Mouse (Mus musculus): ENCODE results near the gene Mfn1. TPM values are rescaled to one million over a fixed set of nuclear protein-coding genes. Genes with fewer than 3 reads are reported as not detected.

Gene Mfn1
- total RNA-seq, 2 experiments from 2014 or later: 106 to 124 TPM

DNA sequence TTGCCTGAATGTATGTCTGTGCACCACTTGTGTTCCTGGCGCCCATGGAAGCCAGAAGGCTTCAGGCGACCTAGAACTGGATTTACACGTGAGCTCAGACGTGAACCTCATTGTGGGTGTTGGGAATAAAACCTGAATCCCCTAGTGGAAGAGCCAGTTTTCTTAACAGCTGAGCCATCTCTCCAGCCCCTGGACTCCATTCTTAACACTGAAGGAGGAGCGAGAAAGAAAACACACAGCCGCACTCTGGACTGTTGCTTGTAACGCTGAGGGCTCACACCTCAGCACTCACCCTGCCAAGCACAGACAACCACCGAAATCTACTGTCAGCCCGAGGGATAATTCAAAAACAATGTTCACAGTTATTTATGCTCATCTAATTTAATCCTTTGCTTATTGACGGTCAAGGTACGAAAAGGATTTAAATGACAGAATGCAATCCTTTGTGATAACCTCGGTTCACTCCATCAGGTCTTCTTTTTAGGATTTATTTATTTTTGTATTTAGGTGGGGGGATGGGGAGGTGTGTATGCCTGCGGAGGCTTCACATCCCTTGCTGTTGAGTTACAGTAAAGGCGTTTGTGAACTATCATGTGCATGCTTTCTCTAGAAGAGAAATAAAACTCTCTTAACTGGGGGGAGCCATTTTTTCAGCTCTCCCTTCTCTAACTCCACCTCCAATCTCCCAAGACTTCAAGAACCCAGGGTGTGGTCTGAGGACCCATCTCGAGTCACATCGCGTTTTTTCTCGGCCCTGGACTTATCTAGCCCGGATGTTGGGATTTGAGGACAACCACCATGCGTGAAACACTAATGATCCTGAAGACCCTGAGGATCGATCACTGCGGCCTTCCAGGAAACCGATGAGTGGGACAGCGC is 19.5 kb upstream of the Mfn1 start, which contains the start of gene Zfp639:
Gene Zfp639, plus strand, starts transcription at position 764 of the 879 bp plus-strand sequence.
- DNase-seq (ENCODE audit: low spot score in 2 of 2): peak in 1 of 2 experiments; percentile 19
- intact Hi-C loops (cut with DNase I): loop anchor here (1.0 to 5.0 kb wide), 2 partner anchors 176 to 717 kb away; no protein-coding TSS in a partner anchor

DNA sequence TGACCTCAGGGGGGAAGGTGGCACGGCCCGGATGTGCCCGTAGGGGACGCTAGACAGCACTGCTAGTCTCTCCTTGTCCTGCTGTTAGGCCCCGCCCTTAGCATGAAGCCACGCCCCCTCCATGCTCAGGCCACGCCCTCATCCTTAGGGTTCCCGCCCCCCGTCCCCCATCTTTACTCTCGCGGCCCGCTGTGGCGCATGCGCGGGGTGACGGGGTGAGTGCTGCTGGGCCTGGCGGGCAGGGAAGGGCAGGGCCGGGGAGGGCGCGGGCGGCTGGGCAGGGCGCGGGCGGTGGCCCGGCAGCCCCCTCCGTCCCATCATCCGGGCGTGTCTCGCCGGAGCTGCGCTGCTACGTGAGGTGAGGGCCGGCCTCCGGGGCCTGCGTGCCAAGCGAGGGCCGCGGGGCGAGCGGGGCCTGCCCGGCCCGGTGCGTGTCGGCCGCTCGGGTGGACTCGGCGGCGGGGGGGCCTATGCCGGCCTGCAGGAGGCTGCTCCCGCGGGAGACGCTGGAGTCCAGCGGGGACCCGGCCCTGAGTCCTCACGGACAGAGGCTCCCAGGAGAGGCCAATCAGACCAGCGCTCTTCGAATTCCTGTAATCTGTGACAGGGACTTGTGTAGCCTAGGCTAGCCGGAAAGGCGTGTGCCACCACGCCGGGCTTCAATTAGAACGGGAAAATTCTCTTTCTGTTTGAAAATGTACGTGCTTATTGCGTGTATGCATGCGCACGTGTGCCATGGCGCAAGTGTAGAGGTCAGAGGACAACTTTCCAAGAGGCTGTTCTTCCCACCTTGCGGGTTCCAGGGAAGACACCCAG is 18.7 kb upstream of the Mfn1 start:
- DNase-seq (ENCODE audit: low spot score in 2 of 2): peak; percentile 88 to 94
- intact Hi-C loops (cut with DNase I): no loop called here

DNA sequence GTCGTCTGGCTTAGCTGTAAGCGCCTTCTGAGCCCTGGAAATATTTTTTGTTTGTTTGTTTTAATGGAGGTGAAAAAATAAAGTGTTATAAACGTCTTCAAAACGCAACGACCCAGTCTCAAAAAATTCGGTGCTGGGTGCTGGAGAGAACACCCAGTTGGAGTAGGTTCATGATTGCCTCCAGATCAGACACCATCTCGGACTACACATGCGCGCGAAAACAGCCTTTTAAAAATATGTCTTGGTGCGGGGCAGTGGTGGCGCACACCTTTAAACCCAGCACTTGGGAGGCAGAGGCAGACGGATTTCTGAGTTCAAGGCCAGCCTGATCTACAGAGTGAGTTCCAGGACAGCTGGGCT is 18.1 kb upstream of the Mfn1 start:
- intact Hi-C loops (cut with DNase I): no loop called here
- peak in 1 of 2 experiments; percentile 31 for DNase-seq (ENCODE audit: low spot score in 2 of 2)

DNA sequence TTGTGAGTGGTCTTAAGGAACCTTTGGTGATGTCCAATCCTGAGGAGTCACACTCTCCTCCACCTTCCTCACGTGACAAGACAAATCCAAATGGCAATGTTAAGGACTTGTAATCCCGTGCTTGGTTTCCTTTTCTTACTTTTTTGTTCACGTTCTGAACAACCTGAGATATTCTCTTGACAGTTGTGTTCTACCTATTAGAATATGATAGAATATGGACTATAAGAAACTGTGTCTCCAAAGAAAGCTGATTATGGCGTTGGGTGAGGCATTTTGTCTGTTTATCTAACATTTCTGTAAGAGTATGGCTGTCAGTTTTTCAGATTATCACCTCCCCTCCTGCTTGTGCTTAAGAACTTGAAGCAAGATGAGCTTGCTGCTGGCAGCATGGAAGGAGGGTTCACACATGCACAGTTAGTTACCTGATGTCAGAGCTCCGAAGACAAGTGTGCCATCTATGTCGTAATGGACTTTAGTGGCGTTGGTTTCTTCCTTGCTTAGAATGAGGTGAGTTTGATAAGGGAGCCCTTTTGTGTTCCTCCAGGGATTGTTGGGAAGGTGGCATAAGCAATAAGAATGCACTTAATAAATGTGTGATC is 16.5 kb upstream of the Mfn1 start:
- no peak for DNase-seq (ENCODE audit: low spot score in 2 of 2)
- intact Hi-C loops (cut with DNase I): no loop called here

DNA sequence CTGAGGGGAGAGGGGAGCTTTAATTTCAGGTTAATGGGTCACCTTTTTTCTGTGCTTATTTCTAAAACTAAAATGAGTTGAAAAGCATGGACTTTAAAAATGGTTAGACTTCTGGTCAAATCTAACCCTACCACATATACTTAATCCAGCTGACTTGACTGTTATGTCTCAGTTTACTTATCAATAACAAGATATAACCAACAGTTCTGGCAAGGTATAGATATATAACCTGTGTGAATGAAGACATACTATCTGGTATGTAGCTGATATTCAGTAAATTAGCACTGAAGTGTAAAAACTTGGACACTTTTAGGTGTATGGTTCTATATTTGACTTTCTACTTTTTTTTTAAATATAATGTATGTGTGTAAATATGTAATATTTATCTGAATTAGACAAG is 15.7 kb upstream of the Mfn1 start:
- intact Hi-C loops (cut with DNase I): no loop called here
- no peak for DNase-seq (ENCODE audit: low spot score in 2 of 2)

DNA sequence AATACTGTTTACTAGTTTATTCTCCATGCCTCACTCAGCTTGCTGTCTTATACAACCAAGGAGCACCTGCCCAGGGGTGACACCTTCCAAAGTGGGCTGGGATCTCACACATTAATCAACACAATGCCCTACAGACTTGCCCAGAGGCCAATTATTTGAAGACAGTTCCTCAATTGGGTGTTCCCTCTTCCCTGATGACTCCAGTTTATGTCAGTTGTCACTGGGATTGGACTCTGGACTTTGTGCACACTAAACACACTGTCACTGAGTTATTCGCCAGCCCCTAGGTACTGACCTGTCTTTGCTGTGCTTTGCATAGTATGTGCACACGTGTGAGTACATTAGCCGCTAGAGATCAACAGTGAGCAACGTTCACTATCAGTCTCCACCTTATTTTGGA is 2.1 kb upstream of the Mfn1 start:
- no peak for DNase-seq (ENCODE audit: low spot score in 2 of 2)
- intact Hi-C loops (cut with DNase I): no loop called here

DNA sequence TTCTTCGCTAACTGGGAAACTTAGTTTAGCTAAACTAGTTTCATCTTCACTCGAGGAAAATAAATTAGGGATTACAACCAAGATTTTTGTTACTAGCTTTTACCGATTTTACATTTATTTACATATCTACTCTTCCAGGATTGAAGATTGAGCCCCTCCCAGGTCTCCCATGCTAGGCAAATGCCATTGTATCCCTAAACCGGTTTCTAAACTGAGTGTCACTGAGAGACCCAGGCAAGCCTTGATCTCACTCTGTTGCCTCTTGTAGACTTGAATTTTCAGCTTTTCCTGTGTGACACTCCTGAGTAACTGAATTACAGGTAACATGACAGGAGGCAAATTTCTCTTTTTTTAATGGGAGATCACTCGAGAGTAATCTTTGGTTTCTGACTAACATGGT is 776 bp downstream of the Mfn1 start:
- intact Hi-C loops (cut with DNase I): no loop called here
- no peak for DNase-seq (ENCODE audit: low spot score in 2 of 2)

DNA sequence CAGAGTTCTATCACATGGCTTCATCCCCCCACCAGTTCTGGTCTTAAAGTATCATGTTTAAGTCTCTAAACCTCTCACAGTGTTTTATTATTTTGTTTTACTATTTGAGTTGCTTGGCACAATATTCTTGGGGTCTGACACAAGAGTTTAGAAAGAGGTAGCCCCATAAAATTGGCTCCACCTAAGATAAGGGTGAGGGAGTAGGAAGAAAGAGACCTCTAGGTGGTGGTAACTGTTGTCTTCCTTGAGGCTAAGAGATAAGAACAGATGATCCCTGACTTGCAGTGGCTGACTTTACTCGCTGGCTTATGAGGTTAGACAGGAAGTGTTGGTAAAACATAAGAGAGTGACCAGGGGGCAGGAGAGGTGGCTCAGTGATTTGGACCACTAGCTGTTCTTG is 6.4 kb downstream of the Mfn1 start:
- intact Hi-C loops (cut with DNase I): no loop called here
- DNase-seq (ENCODE audit: low spot score in 2 of 2): no peak

DNA sequence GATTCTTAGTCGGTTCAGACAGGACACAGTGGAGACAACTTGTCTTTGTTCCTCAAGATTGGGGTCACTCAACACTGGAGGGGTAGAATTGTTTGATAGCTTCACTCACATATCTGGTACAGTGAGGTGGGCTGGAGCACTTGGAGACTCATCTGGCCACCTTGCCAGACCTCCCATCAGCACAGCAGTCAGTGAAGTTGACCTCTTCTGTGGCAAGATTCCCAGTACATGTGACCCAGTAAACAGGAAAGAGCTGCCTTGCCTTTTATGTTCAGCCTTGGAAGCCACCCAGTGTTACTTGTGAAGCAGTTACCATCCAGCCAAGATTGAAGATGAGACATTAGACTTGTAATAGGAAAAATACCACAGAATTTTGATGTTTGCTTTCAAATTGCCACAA is 8.3 kb downstream of the Mfn1 start:
- intact Hi-C loops (cut with DNase I): no loop called here
- peak; percentile 28 to 67 for DNase-seq (ENCODE audit: low spot score in 2 of 2)

DNA sequence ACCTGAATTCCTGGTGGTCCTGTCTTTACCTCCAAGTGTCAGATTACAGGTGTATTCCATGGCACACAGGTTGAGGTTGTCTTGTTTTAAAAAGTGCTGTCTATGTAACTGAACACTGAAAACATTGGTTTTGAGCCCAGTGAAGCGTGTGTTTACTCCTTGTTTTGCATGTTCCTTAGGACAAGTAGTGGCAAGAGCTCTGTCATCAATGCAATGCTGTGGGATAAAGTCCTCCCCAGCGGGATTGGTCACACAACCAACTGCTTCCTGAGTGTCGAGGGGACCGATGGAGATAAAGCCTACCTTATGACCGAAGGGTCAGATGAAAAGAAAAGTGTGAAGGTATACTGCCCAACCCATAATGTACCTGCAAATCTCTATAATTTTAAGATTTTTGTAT is 8.8 kb downstream of the Mfn1 start:
- intact Hi-C loops (cut with DNase I): no loop called here
- DNase-seq (ENCODE audit: low spot score in 2 of 2): no peak

DNA sequence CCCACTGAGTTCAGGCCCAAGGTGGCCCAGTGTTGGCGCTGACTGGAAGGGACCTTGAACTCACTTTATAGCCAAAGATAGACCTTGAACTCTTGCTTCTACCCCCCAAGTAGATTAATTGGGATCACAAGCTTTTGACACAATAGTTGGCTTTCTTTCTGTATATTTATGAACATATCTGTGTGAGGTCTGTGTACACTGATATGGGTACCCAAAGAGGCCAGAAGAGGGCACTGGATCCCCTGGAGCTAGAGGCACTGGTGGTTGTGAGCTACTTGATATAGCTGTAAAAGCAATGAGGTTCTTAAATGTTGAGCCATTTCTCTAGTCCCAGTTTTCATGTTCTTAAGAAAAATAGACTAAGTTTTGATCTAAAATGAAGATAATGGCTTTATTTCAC is 23.8 kb downstream of the Mfn1 start:
- intact Hi-C loops (cut with DNase I): no loop called here
- no peak for DNase-seq (ENCODE audit: low spot score in 2 of 2)

DNA sequence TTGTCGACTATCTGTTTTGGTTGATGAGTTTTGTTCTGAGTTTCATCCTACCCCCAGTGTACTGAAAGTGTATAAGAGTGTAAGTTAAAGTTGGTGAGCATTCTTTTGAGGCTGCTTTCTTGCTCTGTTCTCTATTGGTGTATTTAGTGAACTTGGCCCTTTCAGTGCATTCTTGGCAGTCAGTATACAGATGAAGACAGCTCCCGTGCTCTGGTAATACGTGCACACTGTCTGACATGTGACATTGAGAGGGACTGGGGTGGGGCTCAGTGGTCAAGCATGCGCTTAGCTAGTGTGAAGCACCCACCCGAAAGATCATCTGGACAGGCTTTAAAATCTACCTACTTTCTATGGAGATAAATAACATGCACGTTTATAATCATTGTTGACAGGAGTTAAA is 34.1 kb downstream of the Mfn1 start:
- DNase-seq (ENCODE audit: low spot score in 2 of 2): no peak
- intact Hi-C loops (cut with DNase I): no loop called here

DNA sequence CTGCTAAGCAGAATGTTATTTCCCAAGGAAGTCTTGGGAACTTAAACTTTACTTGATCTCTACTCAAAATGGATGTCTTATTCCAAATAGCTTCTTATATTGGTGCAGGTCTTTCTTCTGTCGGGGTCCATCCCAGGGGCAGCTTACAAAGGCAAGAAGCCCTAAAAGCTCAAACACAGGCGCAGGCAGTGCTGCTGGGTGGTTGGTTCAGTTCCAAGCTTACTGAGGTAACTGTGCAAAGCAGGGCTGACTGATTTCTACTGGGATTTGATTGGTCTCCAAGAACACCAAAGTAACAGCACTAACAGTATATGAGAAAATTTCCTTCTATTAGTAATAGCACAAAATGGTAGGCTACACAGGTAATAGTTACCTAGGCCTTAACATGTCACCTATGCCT is 43.8 kb downstream of the Mfn1 start:
- intact Hi-C loops (cut with DNase I): no loop called here

DNA sequence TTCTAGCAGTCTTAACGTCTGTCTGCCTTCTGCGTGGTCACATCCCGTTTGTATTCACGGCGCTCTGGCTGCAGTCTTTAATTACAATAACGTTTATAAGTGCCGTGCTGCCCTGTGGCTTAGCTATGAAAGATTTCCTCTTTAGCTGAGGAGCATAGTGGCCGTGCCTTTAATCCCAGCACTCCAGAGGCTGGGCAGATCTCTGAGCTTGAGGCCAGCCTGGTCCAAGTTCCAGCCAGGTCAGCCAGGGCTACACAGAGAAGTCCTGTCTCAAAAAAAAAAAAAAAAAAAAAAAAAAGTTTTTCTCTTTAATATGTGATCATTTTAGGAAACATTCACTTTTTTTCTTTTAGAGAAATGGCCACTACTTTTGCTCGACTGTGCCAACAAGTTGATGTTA is 44.6 kb downstream of the Mfn1 start:
- no peak for DNase-seq (ENCODE audit: low spot score in 2 of 2)
- intact Hi-C loops (cut with DNase I): no loop called here

More for the DNA sequence above, 43.8 kb downstream of the Mfn1 start:
- no peak for DNase-seq (ENCODE audit: low spot score in 2 of 2)

DNA sequence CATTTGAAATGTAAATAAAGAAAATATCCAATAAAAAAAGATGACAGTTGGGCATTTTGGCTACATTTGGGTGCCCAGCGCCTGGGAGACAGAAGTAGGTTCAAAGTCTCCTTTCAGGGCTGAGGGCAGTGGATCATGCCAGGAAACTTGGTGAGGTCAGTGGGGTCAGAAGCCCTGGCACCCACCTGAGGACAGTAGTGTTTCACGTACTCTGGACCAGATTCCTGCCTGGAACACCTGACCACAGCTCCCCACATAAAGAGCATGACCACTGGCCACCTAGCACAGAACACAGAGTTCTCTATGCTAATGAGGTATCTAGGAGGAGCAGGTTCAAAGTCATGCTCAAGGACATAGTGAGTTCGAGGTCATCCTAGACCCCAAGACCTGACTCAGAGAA is 45.9 kb downstream of the Mfn1 start:
- intact Hi-C loops (cut with DNase I): no loop called here
- DNase-seq (ENCODE audit: low spot score in 2 of 2): no peak

DNA sequence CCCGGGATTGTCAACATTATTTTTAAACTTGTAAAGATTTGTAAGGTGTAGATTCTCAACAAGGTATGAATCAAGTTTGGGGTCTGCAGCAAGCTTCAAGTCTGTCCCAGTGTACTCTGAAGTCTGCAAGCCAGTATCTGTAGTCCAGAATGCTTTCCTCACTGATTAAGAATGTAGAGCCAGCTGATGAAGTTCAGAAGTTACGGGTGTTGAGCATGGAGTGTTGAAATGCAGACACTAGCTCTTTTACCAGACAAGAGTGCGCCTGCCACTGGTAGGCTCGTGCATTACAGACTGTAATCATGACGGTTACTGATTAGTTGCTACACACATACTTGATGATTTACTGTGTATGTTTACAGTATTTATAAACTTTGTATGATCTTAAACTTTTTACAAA is 49.5 kb downstream of the Mfn1 start:
- intact Hi-C loops (cut with DNase I): no loop called here
- no peak for DNase-seq (ENCODE audit: low spot score in 2 of 2)

DNA sequence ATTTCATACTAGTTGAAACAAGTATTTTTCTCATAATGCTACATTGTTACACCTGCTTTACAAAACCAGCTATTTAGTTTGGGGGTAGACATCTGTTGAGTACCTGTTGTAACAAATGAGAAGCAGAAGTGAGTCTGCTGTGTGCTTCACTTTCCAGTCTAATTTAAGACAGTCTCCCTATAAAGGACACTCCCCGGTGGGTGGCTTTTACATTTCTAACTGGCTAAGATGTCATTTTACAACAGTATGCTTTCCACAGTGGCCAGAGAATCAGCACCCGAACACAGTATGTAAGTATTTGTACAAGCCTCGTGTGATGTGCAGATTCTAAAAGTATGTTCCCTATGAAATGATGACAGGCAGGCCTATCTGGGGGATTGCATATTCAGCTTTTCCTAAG is 51.5 kb downstream of the Mfn1 start:
- intact Hi-C loops (cut with DNase I): no loop called here
- peak in 1 of 2 experiments; percentile 10 for DNase-seq (ENCODE audit: low spot score in 2 of 2)

DNA sequence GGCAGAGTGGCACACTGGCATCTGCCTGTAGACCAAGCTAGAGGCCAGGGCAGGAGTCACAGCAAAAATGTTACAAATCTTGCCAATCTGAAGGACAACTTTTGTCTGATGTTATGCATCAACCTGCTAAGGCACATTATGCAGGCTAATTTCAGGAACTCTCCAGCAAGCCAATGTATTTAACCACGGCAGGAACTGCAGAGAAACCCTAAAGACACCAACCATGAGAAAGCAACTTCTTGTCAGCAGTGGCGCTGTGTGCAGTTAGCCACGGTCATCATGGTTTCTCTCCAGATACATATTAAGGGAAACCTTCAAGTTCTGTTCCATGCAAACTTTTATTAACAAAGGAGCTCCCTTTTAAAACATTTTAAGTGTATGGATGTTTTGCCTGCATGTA is 52.6 kb downstream of the Mfn1 start:
- intact Hi-C loops (cut with DNase I): no loop called here
- no peak for DNase-seq (ENCODE audit: low spot score in 2 of 2)

DNA sequence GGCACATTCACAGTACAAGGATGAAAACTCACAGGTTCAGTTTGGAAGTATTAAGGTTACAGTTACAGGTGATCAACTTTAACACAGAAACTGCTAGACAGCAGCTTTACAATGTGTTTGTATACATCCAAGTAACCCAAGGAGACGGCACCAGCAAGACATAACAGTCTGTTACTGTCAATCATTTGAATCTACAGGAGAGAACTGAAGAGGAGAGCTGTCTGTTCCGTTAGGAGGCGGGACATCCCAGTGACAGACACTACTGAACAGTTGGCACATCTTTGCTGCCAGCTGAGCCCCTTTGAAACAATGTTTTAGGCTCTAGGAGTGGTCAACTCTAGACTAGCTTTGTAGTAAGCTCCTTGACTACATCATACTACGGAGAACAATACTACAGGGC is 54.2 kb downstream of the Mfn1 start:
- DNase-seq (ENCODE audit: low spot score in 2 of 2): no peak
- intact Hi-C loops (cut with DNase I): no loop called here

DNA sequence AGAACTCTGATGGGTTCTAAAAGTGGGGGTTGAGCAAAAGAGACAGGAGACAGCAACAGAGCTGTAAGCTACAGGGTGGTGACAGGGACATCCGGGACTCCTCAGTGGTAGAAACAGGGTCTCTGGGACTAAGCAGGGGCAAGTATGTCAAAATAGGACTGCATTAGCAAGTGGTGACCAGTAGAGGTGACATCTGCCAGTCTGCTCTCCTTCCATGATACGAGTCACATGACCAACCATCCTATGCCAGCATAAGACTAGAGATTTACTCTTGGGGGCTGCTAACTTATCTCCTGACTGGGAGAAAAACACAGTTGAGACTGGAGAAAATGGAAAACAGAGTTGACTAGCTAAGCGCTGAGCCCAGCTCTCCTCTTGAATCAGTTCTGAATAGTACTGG is 57.0 kb downstream of the Mfn1 start:
- no peak for DNase-seq (ENCODE audit: low spot score in 2 of 2)
- intact Hi-C loops (cut with DNase I): no loop called here

DNA sequence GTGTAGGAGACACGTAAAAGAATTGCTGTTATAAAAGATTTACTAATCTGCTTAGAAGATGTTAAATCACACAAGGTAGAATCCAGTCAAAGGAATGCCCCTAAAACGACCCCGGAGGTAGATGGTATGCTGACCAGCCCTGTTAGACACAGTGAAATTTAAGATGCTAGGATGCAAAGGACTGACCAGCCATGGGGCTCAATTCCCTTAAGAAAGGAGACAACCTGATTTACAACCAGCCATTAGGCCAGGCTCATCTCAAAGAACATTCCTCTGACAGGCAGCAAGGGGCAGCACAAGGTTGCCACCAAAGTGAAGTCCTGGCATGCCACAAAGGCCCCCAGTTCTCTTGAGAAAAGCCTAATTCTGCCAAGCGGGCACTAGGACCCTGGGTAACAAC is 65.8 kb downstream of the Mfn1 start:
- DNase-seq (ENCODE audit: low spot score in 2 of 2): no peak
- intact Hi-C loops (cut with DNase I): no loop called here

Data from left cerebral cortex, postnatal 25 days (tissue).